Mouse (Mus musculus): ENCODE results near the gene Rpl15. TPM values are rescaled to one million over a fixed set of nuclear protein-coding genes. Genes with fewer than 3 reads are reported as not detected.
"Not testable (repeated sequence)": the region's sequence is repeated elsewhere in the genome, so short reads cannot be mapped to it uniquely, and the experiment has no call there.

The Rpl15 gene
- polyA plus RNA-seq, 1 experiment from 2014 or later, result 267 TPM

- no peak overlapping the region for H3K4me2 ChIP-seq
- 74% methylated on average over 3 of the region's 3 CpGs for WGBS
- no peak overlapping the region for H3K27ac ChIP-seq (replicated peaks)
- peaks cover 3% of the 10 kb centered on the region; the same call in 1 of the 2 replicates for H3K36me3 ChIP-seq
- no peak overlapping the region for H3K9ac ChIP-seq
- H3K4me1 ChIP-seq, result peaks cover 13% of the 10 kb centered on the region
- no peaks in the 10 kb centered on the region for H3K9me3 ChIP-seq
- ATAC-seq (ENCODE audit: extremely low read depth, insufficient number of reproducible peaks, low FRiP score, low TSS enrichment), result no peak
- H3K4me3 ChIP-seq, result no peak overlapping the region
- no peaks in the 10 kb centered on the region for H3K27me3 ChIP-seq (replicated peaks)
Observed at GRCm38 (mm10) chr14:18292111-18292510, 20.9 kb upstream of the Rpl15 start.

GRCm38 (mm10) chr14:18287391-18287790 is 16.2 kb upstream of the Rpl15 start:
- no peaks in the 10 kb centered on the region for H3K27me3 ChIP-seq (replicated peaks)
- 54% methylated on average over 2 of the region's 2 CpGs for WGBS
- no peaks in the 10 kb centered on the region for H3K9me3 ChIP-seq
- no peak overlapping the region for H3K4me3 ChIP-seq
- H3K9ac ChIP-seq, result no peak overlapping the region
- ATAC-seq (ENCODE audit: extremely low read depth, insufficient number of reproducible peaks, low FRiP score, low TSS enrichment), result no peak
- H3K27ac ChIP-seq (replicated peaks), result peak overlapping the region; percentile 48; the same call in 1 of the 2 replicates
- H3K4me2 ChIP-seq, result no peak overlapping the region
- peaks cover 17% of the 10 kb centered on the region for H3K4me1 ChIP-seq
- peaks cover 17% of the 10 kb centered on the region for H3K36me3 ChIP-seq

- Histone ChIP-seq H3K4me2 (no peak overlapping the region), H3K36me3 (peaks cover 26% of the 10 kb centered on the region), H3K27me3 (replicated peaks) (no peaks in the 10 kb centered on the region), H3K9me3 (no peaks in the 10 kb centered on the region), H3K9ac (no peak overlapping the region), H3K4me1 (peaks cover 14% of the 10 kb centered on the region), H3K4me3 (no peak overlapping the region), H3K27ac (replicated peaks) (no peak overlapping the region)
- ATAC-seq (ENCODE audit: extremely low read depth, insufficient number of reproducible peaks, low FRiP score, low TSS enrichment), result no peak
- 82% methylated on average over 2 of the region's 2 CpGs for WGBS
Observed at GRCm38 (mm10) chr14:18286441-18286840, 15.2 kb upstream of the Rpl15 start.

- no peak overlapping the region for H3K4me3 ChIP-seq
- 85% methylated on average over 3 of the region's 3 CpGs for WGBS
- no peak overlapping the region for H3K4me2 ChIP-seq
- no peaks in the 10 kb centered on the region for H3K27me3 ChIP-seq (replicated peaks)
- H3K4me1 ChIP-seq, result peaks cover 14% of the 10 kb centered on the region
- no peaks in the 10 kb centered on the region for H3K9me3 ChIP-seq
- H3K36me3 ChIP-seq, result peaks cover 28% of the 10 kb centered on the region
- H3K27ac ChIP-seq (replicated peaks), result no peak overlapping the region
- H3K9ac ChIP-seq, result no peak overlapping the region
- no peak for ATAC-seq (ENCODE audit: extremely low read depth, insufficient number of reproducible peaks, low FRiP score, low TSS enrichment)
Observed at GRCm38 (mm10) chr14:18285476-18285875, 14.3 kb upstream of the Rpl15 start.

GRCm38 (mm10) chr14:18284581-18284980 is 13.4 kb upstream of the Rpl15 start:
- Histone ChIP-seq H3K27me3 (replicated peaks) (no peaks in the 10 kb centered on the region), H3K27ac (replicated peaks) (no peak overlapping the region), H3K9ac (no peak overlapping the region), H3K9me3 (no peaks in the 10 kb centered on the region), H3K4me1 (peaks cover 14% of the 10 kb centered on the region), H3K36me3 (peaks cover 36% of the 10 kb centered on the region), H3K4me2 (no peak overlapping the region), H3K4me3 (no peak overlapping the region)
- 86% methylated on average over 2 of the region's 2 CpGs for WGBS
- no peak for ATAC-seq (ENCODE audit: extremely low read depth, insufficient number of reproducible peaks, low FRiP score, low TSS enrichment)

- no peak for ATAC-seq (ENCODE audit: extremely low read depth, insufficient number of reproducible peaks, low FRiP score, low TSS enrichment)
- Histone ChIP-seq H3K36me3 (peaks cover 72% of the 10 kb centered on the region), H3K4me3 (no peak overlapping the region), H3K4me1 (0 out of 2 replicates have a peak, but pooled peaks cover 3% of the 10 kb centered on the region), H3K9me3 (no peaks in the 10 kb centered on the region), H3K4me2 (no peak overlapping the region), H3K9ac (no peak overlapping the region), H3K27me3 (replicated peaks) (no peaks in the 10 kb centered on the region), H3K27ac (replicated peaks) (no peak overlapping the region)
- WGBS, result 87% methylated on average over 5 of the region's 5 CpGs
Observed at GRCm38 (mm10) chr14:18280375-18280774, 9.2 kb upstream of the Rpl15 start.

GRCm38 (mm10) chr14:18274526-18274925 is 3.3 kb upstream of the Rpl15 start:
- peaks cover 37% of the 10 kb centered on the region for H3K36me3 ChIP-seq
- WGBS, result 90% methylated on average over 1 of the region's 1 CpGs

GRCm38 (mm10) chr14:18271666-18272065 is 475 bp upstream of the Rpl15 start:
- Histone ChIP-seq H3K4me3 (peak overlapping the region; percentile 97), H3K27me3 (replicated peaks) (no peaks in the 10 kb centered on the region), H3K9me3 (no peaks in the 10 kb centered on the region), H3K4me2 (peak overlapping the region; percentile 78), H3K9ac (peak overlapping the region; percentile 90), H3K36me3 (peaks cover 33% of the 10 kb centered on the region), H3K4me1 (peaks cover 19% of the 10 kb centered on the region), H3K27ac (replicated peaks) (peak overlapping the region; percentile 88)
- 7% methylated on average over 7 of the region's 7 CpGs for WGBS
- no peak for ATAC-seq (ENCODE audit: extremely low read depth, insufficient number of reproducible peaks, low FRiP score, low TSS enrichment)

More at GRCm38 (mm10) chr14:18274526-18274925, 3.3 kb upstream of the Rpl15 start:
- Histone ChIP-seq H3K27me3 (replicated peaks) (no peaks in the 10 kb centered on the region), H3K4me3 (no peak overlapping the region), H3K9me3 (no peaks in the 10 kb centered on the region), H3K9ac (no peak overlapping the region), H3K4me1 (peaks cover 11% of the 10 kb centered on the region), H3K4me2 (no peak overlapping the region), H3K27ac (replicated peaks) (no peak overlapping the region)
- no peak for ATAC-seq (ENCODE audit: extremely low read depth, insufficient number of reproducible peaks, low FRiP score, low TSS enrichment)

- not testable (repeated sequence) for H3K27me3 ChIP-seq (replicated peaks); H3K9me3 ChIP-seq; ATAC-seq (ENCODE audit: extremely low read depth, insufficient number of reproducible peaks, low FRiP score, low TSS enrichment)
- Histone ChIP-seq H3K9ac (peak overlapping the region; percentile 100), H3K27ac (replicated peaks) (peak overlapping the region; percentile 88), H3K36me3 (peaks cover 35% of the 10 kb centered on the region), H3K4me2 (peak overlapping the region; percentile 78), H3K4me1 (peaks cover 19% of the 10 kb centered on the region), H3K4me3 (peak overlapping the region; percentile 97)
- under 1% methylated on average over 24 of the region's 24 CpGs for WGBS
Observed at GRCm38 (mm10) chr14:18269947-18270528, 1.2 kb downstream of the Rpl15 start.

GRCm38 (mm10) chr14:18263427-18263826 is 7.8 kb downstream of the Rpl15 start:
- 35% methylated on average over 4 of the region's 4 CpGs for WGBS
- H3K27ac ChIP-seq (replicated peaks), result no peak overlapping the region; the same call in 1 of the 2 replicates
- H3K9me3 ChIP-seq, result peaks cover 3% of the 10 kb centered on the region; the same call in 1 of the 2 replicates
- no peak for ATAC-seq (ENCODE audit: extremely low read depth, insufficient number of reproducible peaks, low FRiP score, low TSS enrichment)
- H3K4me1 ChIP-seq, result peaks cover 14% of the 10 kb centered on the region
- H3K9ac ChIP-seq, result peak overlapping the region; percentile 17; the same call in 1 of the 2 replicates
- peaks cover 37% of the 10 kb centered on the region for H3K36me3 ChIP-seq
- no peak overlapping the region; the same call in 1 of the 2 replicates for H3K4me2 ChIP-seq
- H3K27me3 ChIP-seq (replicated peaks), result no peaks in the 10 kb centered on the region
- no peak overlapping the region for H3K4me3 ChIP-seq

GRCm38 (mm10) chr14:18261203-18261602 is 10.0 kb downstream of the Rpl15 start:
- Histone ChIP-seq H3K27me3 (replicated peaks) (no peaks in the 10 kb centered on the region), H3K27ac (replicated peaks) (no peak overlapping the region), H3K4me2 (no peak overlapping the region), H3K4me3 (no peak overlapping the region), H3K9ac (no peak overlapping the region), H3K4me1 (peaks cover 12% of the 10 kb centered on the region), H3K9me3 (peaks cover 3% of the 10 kb centered on the region; the same call in 1 of the 2 replicates), H3K36me3 (peaks cover 17% of the 10 kb centered on the region)
- WGBS, result 90% methylated on average over 3 of the region's 3 CpGs
- ATAC-seq (ENCODE audit: extremely low read depth, insufficient number of reproducible peaks, low FRiP score, low TSS enrichment), result no peak

- ATAC-seq (ENCODE audit: extremely low read depth, insufficient number of reproducible peaks, low FRiP score, low TSS enrichment), result no peak
- Histone ChIP-seq H3K4me3 (no peak overlapping the region), H3K36me3 (no peaks in the 10 kb centered on the region), H3K4me2 (no peak overlapping the region), H3K27me3 (replicated peaks) (no peaks in the 10 kb centered on the region), H3K4me1 (peaks cover 7% of the 10 kb centered on the region), H3K9ac (no peak overlapping the region), H3K27ac (replicated peaks) (no peak overlapping the region), H3K9me3 (no peaks in the 10 kb centered on the region)
- 80% methylated on average over 21 of the region's 21 CpGs for WGBS
Observed at GRCm38 (mm10) chr14:18242638-18243130, 28.5 kb downstream of the Rpl15 start.
